ENCODE assay signal across 23 mouse cellular contexts in the genomic region with DNA sequence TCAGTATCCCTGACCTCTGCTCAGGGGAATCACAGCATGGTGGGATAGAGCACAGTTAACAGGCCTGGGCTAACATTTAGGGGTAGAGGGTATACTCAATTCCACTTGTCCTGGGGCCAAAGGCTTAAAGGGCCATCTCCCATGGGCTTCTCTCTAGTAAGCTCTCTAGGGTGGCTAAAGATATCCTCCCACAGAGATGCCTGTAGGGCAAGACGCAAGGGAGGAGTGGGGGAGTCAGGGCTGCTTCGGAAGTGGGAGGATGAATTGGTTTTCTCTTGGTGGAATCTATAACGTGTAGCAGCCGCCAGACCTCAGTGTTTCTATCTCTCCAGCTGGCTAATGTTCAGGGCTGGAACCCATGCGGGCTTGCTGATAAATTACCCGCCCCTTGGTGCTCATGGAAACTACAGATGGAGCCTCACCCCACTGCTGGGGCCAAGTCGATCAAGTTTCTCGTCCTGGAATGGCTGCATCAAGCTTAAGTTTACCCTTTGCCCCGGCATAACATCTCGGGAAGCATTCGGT.
DNase-seq lines count a peak whose midpoint lies in the region; ATAC-seq and TF ChIP-seq lines count a peak whose summit lies in the region.
"Had no signal": no experiment of that assay in that cellular context is flagged by ENCODE, and none has a peak within 500 bp of the region (broad histone marks: within the 10 kb centered on the region; RNA-seq: fewer than 3 reads in every experiment).

No protein-coding gene starts in this region.

- no peaks in the 10 kb centered on the region for H3K9me3 ChIP-seq in hindbrain, embryonic 13.5 days
- no peaks in the 10 kb centered on the region for H3K9me3 ChIP-seq in hindbrain, postnatal 0 days (ENCODE audit: low read length)
- H3K9me3 ChIP-seq in kidney, embryonic 16.5 days (ENCODE audit: low read length) = no peaks in the 10 kb centered on the region
- H3K9me3 ChIP-seq: heart, embryonic 13.5 days; liver, embryonic 15.5 days; lung, embryonic 15.5 days had no signal

- H3K27me3 ChIP-seq in hindbrain, embryonic 13.5 days = peaks cover 25% of the 10 kb centered on the region
- no peaks in the 10 kb centered on the region for H3K27me3 ChIP-seq in hindbrain, postnatal 0 days (ENCODE audit: insufficient read depth, low read length)
- no peaks in the 10 kb centered on the region for H3K27me3 ChIP-seq in kidney, embryonic 16.5 days (ENCODE audit: insufficient read depth, low read length)
- H3K27me3 ChIP-seq: liver, embryonic 15.5 days; lung, embryonic 15.5 days; megakaryocyte, embryonic 14.5 days had no signal

- no peak overlapping the region for H3K9ac ChIP-seq in hindbrain, embryonic 13.5 days
- H3K9ac ChIP-seq in hindbrain, postnatal 0 days (replicated peaks; ENCODE audit: low read length) = no peak overlapping the region
- no peak overlapping the region for H3K9ac ChIP-seq in kidney, embryonic 16.5 days (replicated peaks; ENCODE audit: low read length)
- H3K9ac ChIP-seq: forebrain, postnatal 0 days; heart, embryonic 13.5 days; liver, embryonic 15.5 days; lung, embryonic 15.5 days had no signal

- TF ChIP-seq CTCF in hindbrain, postnatal 0 days (IDR thresholded peaks at IDR 0.05; ENCODE audit: low read depth) = no peak

- H3K4me3 ChIP-seq in hindbrain, embryonic 13.5 days = no peak overlapping the region
- no peak overlapping the region for H3K4me3 ChIP-seq in hindbrain, postnatal 0 days (ENCODE audit: low read length)
- H3K4me3 ChIP-seq in kidney, embryonic 16.5 days (ENCODE audit: low read length) = no peak overlapping the region
- H3K4me3 ChIP-seq: heart, adult 2 months; heart, embryonic 13.5 days; left cerebral cortex, adult 2 months; liver, embryonic 15.5 days; lung, embryonic 15.5 days; megakaryocyte, embryonic 14.5 days had no signal

- 58% methylated on average over 11 of the region's 11 CpGs for WGBS in hindbrain, embryonic 13.5 days
- 49% methylated on average over 11 of the region's 11 CpGs for WGBS in hindbrain, postnatal 0 days
- 24% methylated on average over 11 of the region's 11 CpGs for WGBS in kidney, embryonic 16.5 days

- H3K27ac ChIP-seq in hindbrain, embryonic 13.5 days = peak overlapping the region; percentile 76
- no peak overlapping the region for H3K27ac ChIP-seq in hindbrain, postnatal 0 days
- H3K27ac ChIP-seq in kidney, embryonic 16.5 days (ENCODE audit: low read length) = peak overlapping the region; percentile 58
- H3K27ac ChIP-seq: heart, adult 2 months; heart, embryonic 13.5 days; left cerebral cortex, adult 2 months; liver, embryonic 15.5 days; lung, embryonic 15.5 days; stomach, postnatal 0 days had no signal

- no peak for ATAC-seq in hindbrain, embryonic 13.5 days (ENCODE audit: low FRiP score)
- ATAC-seq in hindbrain, postnatal 0 days = no peak
- peak; percentile 69 for ATAC-seq in kidney, embryonic 16.5 days (ENCODE audit: low FRiP score, low TSS enrichment)
- ATAC-seq: forebrain, postnatal 0 days had no signal

- no peaks in the 10 kb centered on the region for H3K36me3 ChIP-seq in hindbrain, embryonic 13.5 days
- no peaks in the 10 kb centered on the region for H3K36me3 ChIP-seq in hindbrain, postnatal 0 days (ENCODE audit: insufficient read depth, low read length)
- H3K36me3 ChIP-seq in kidney, embryonic 16.5 days (ENCODE audit: insufficient read depth, low read length) = no peaks in the 10 kb centered on the region
- H3K36me3 ChIP-seq: heart, embryonic 13.5 days; liver, embryonic 15.5 days; lung, embryonic 15.5 days had no signal

- no peak overlapping the region for H3K4me2 ChIP-seq in hindbrain, embryonic 13.5 days
- no peak overlapping the region for H3K4me2 ChIP-seq in hindbrain, postnatal 0 days (ENCODE audit: low read depth, low read length)
- no peak overlapping the region for H3K4me2 ChIP-seq in kidney, embryonic 16.5 days (replicated peaks; ENCODE audit: low read depth, low read length)
- H3K4me2 ChIP-seq: heart, embryonic 13.5 days; liver, embryonic 15.5 days; lung, embryonic 15.5 days had no signal

- peaks cover 32% of the 10 kb centered on the region for H3K4me1 ChIP-seq in hindbrain, embryonic 13.5 days (replicated peaks)
- peaks cover 12% of the 10 kb centered on the region; the same call in 1 of the 2 replicates for H3K4me1 ChIP-seq in hindbrain, postnatal 0 days (ENCODE audit: insufficient read depth, low read length)
- peaks cover 19% of the 10 kb centered on the region for H3K4me1 ChIP-seq in kidney, embryonic 16.5 days (ENCODE audit: insufficient read depth, low read length)
- H3K4me1 ChIP-seq: heart, embryonic 13.5 days; liver, embryonic 15.5 days; lung, embryonic 15.5 days; megakaryocyte, embryonic 14.5 days had no signal

- no peak for DNase-seq in hindbrain, postnatal 0 days (ENCODE audit: low spot score)
- DNase-seq in kidney, postnatal 36 days = no peak
- DNase-seq in right cerebral cortex, postnatal 14 days = peak; percentile 7
- DNase-seq in right cerebral cortex, adult 18-20 months = no peak
- no peak for DNase-seq in urinary bladder, postnatal 10 days (ENCODE audit: low spot score)
- DNase-seq: adrenal gland, postnatal 25 days; cerebellum, adult 8-10 months; forebrain, postnatal 0 days; gastrocnemius, postnatal 25 days; heart, adult 2 months; heart, postnatal 14 days; liver; lung, postnatal 36 days; midbrain, embryonic 14.5 days; thymus, adult 2 months had no signal
